Comparison of ENCODE assay signal across 20 mouse cellular contexts in the genomic region with DNA sequence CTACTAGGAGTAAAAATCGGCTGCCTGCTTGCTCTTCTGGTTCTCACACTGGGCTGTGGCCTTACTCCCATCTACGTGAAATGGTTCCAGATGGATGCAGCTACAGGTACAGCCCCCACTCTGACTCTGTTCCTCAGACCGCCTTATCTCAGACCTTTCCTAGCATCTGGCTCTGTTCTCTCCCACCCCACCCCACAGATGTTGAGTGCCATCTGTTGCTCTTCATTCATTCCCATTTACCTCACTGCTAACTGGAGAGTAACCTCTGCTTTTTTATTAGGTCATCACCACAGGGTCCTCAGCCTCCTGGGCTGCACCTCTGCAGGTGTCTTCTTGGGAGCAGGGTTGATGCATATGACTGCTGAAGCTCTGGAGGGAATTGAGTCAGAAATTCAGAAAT. TPM values are rescaled to one million over a fixed set of nuclear protein-coding genes. Genes with fewer than 3 reads are reported as not detected.
A peak's percentile ranks its signal among the peaks of the same experiment; 100 is the strongest.
DNase-seq lines count a peak whose midpoint lies in the region; ATAC-seq lines count a peak whose summit lies in the region.
"Had no signal": no experiment of that assay in that cellular context is flagged by ENCODE, and none has a peak within 500 bp of the region (broad histone marks: within the 10 kb centered on the region; RNA-seq: fewer than 3 reads in every experiment).

No protein-coding gene starts in this region.

- peaks cover 38% of the 10 kb centered on the region for H3K36me3 ChIP-seq in hindbrain, embryonic 15.5 days
- peaks cover 46% of the 10 kb centered on the region for H3K36me3 ChIP-seq in hindbrain, embryonic 10.5 days
- H3K36me3 ChIP-seq in neural tube, embryonic 15.5 days: peaks cover 65% of the 10 kb centered on the region
- H3K36me3 ChIP-seq in liver, embryonic 12.5 days: peaks cover 35% of the 10 kb centered on the region
- H3K36me3 ChIP-seq in kidney, embryonic 16.5 days (ENCODE audit: insufficient read depth, low read length): peaks cover 36% of the 10 kb centered on the region

- DNase-seq in hindbrain, embryonic 10.5 days (ENCODE audit: low spot score): no peak
- no peak for DNase-seq in neural tube, embryonic 10.5 days (ENCODE audit: extremely low spot score, low spot score)
- DNase-seq in ovary, postnatal 10 days (ENCODE audit: low spot score): no peak
- DNase-seq: adrenal gland, postnatal 36 days; B cell, adult 2 months; cerebellum, adult 8-10 months; heart, postnatal 4 days; thymus, postnatal 4 days had no signal

- H3K9ac ChIP-seq in hindbrain, embryonic 15.5 days: no peak overlapping the region
- H3K9ac ChIP-seq in neural tube, embryonic 15.5 days (replicated peaks): no peak overlapping the region
- no peak overlapping the region for H3K9ac ChIP-seq in liver, embryonic 12.5 days
- H3K9ac ChIP-seq in kidney, embryonic 16.5 days (replicated peaks; ENCODE audit: low read length): no peak overlapping the region
- H3K9ac ChIP-seq: midbrain, embryonic 12.5 days had no signal

- WGBS in hindbrain, embryonic 15.5 days: 56% methylated on average over 3 of the region's 3 CpGs
- 50% methylated on average over 3 of the region's 3 CpGs for WGBS in hindbrain, embryonic 10.5 days
- WGBS in neural tube, embryonic 15.5 days: 70% methylated on average over 3 of the region's 3 CpGs
- WGBS in liver, embryonic 12.5 days (ENCODE audit: insufficient replicate concordance): 42% methylated on average over 3 of the region's 3 CpGs
- WGBS in kidney, embryonic 16.5 days: 64% methylated on average over 3 of the region's 3 CpGs

- H3K27ac ChIP-seq in hindbrain, embryonic 15.5 days (replicated peaks): no peak overlapping the region
- H3K27ac ChIP-seq in hindbrain, embryonic 10.5 days: no peak overlapping the region
- H3K27ac ChIP-seq in neural tube, embryonic 15.5 days (replicated peaks): no peak overlapping the region
- H3K27ac ChIP-seq in liver, embryonic 12.5 days: no peak overlapping the region
- no peak overlapping the region for H3K27ac ChIP-seq in kidney, embryonic 16.5 days (ENCODE audit: low read length)
- H3K27ac ChIP-seq: heart, embryonic 13.5 days; kidney, postnatal 0 days; limb, embryonic 10.5 days; midbrain, embryonic 12.5 days had no signal

- H3K4me3 ChIP-seq in hindbrain, embryonic 15.5 days: no peak overlapping the region
- H3K4me3 ChIP-seq in hindbrain, embryonic 10.5 days: no peak overlapping the region
- H3K4me3 ChIP-seq in neural tube, embryonic 15.5 days (replicated peaks): no peak overlapping the region
- no peak overlapping the region for H3K4me3 ChIP-seq in liver, embryonic 12.5 days
- H3K4me3 ChIP-seq in kidney, embryonic 16.5 days (ENCODE audit: low read length): no peak overlapping the region
- H3K4me3 ChIP-seq: heart, embryonic 13.5 days; limb, embryonic 10.5 days; midbrain, embryonic 12.5 days had no signal

- no peaks in the 10 kb centered on the region for H3K27me3 ChIP-seq in hindbrain, embryonic 15.5 days
- no peaks in the 10 kb centered on the region for H3K27me3 ChIP-seq in hindbrain, embryonic 10.5 days (ENCODE audit: insufficient read depth, poor library complexity, severe bottlenecking)
- H3K27me3 ChIP-seq in neural tube, embryonic 15.5 days (replicated peaks): no peaks in the 10 kb centered on the region
- H3K27me3 ChIP-seq in liver, embryonic 12.5 days (replicated peaks): peaks cover 7% of the 10 kb centered on the region
- no peaks in the 10 kb centered on the region for H3K27me3 ChIP-seq in kidney, embryonic 16.5 days (ENCODE audit: insufficient read depth, low read length)
- H3K27me3 ChIP-seq: heart, embryonic 13.5 days; midbrain, embryonic 12.5 days; Patski had no signal

- H3K9me3 ChIP-seq in hindbrain, embryonic 15.5 days: no peaks in the 10 kb centered on the region
- H3K9me3 ChIP-seq in hindbrain, embryonic 10.5 days: no peaks in the 10 kb centered on the region
- no peaks in the 10 kb centered on the region for H3K9me3 ChIP-seq in neural tube, embryonic 15.5 days (replicated peaks)
- H3K9me3 ChIP-seq in liver, embryonic 12.5 days (replicated peaks): no peaks in the 10 kb centered on the region
- H3K9me3 ChIP-seq in kidney, embryonic 16.5 days (ENCODE audit: low read length): no peaks in the 10 kb centered on the region
- H3K9me3 ChIP-seq: heart, embryonic 13.5 days; limb, embryonic 10.5 days; midbrain, embryonic 12.5 days had no signal

- H3K4me1 ChIP-seq in hindbrain, embryonic 15.5 days (replicated peaks): no peaks in the 10 kb centered on the region
- 0 out of 2 replicates have a peak, but pooled peaks cover 4% of the 10 kb centered on the region for H3K4me1 ChIP-seq in hindbrain, embryonic 10.5 days (replicated peaks)
- no peaks in the 10 kb centered on the region for H3K4me1 ChIP-seq in neural tube, embryonic 15.5 days
- H3K4me1 ChIP-seq in liver, embryonic 12.5 days: peaks cover 30% of the 10 kb centered on the region
- no peaks in the 10 kb centered on the region for H3K4me1 ChIP-seq in kidney, embryonic 16.5 days (ENCODE audit: insufficient read depth, low read length)
- H3K4me1 ChIP-seq: midbrain, embryonic 12.5 days had no signal

- ATAC-seq in hindbrain, embryonic 15.5 days (ENCODE audit: low FRiP score, low read depth): 0 out of 2 replicates have a peak, but pooled peaks have one; percentile 2
- 0 out of 2 replicates have a peak, but pooled peaks have one; percentile 40 for ATAC-seq in neural tube, embryonic 15.5 days (ENCODE audit: low FRiP score)
- ATAC-seq in liver, embryonic 12.5 days: peak; percentile 70
- no peak for ATAC-seq in kidney, embryonic 16.5 days (ENCODE audit: low FRiP score, low TSS enrichment)
- ATAC-seq: forebrain, embryonic 14.5 days; intestine, postnatal 0 days; Patski had no signal

- no peak overlapping the region for H3K4me2 ChIP-seq in hindbrain, embryonic 15.5 days
- no peak overlapping the region for H3K4me2 ChIP-seq in neural tube, embryonic 15.5 days
- 0 out of 2 replicates have a peak overlapping the region, but pooled peaks have one; percentile 12 for H3K4me2 ChIP-seq in liver, embryonic 12.5 days
- H3K4me2 ChIP-seq in kidney, embryonic 16.5 days (replicated peaks; ENCODE audit: low read depth, low read length): no peak overlapping the region
- H3K4me2 ChIP-seq: heart, embryonic 13.5 days; midbrain, embryonic 12.5 days had no signal

RNA-seq across cellular contexts. Expression of gene Slc39a2, which starts 1.1 kb away (rescaled TPM):
- 2.0 and 2.1 TPM in 2 replicates for polyA plus RNA-seq in hindbrain, embryonic 15.5 days (2015; fragmentation: Nextera tagmentation; extraction: Ambion mirVana)
- polyA plus RNA-seq in hindbrain, embryonic 10.5 days (2016; fragmentation: Nextera tagmentation; extraction: Ambion mirVana): 0.46 and 0.99 TPM in 2 replicates
- polyA plus RNA-seq in neural tube, embryonic 15.5 days (2015; fragmentation: Nextera tagmentation; extraction: Ambion mirVana): 1.5 and 2.0 TPM in 2 replicates
- 0.06 and 0.11 TPM in 2 replicates for polyA plus RNA-seq in liver, embryonic 12.5 days (2016; fragmentation: Nextera tagmentation; extraction: Ambion mirVana)
- polyA plus RNA-seq in kidney, embryonic 16.5 days (2015; fragmentation: Nextera tagmentation; extraction: Ambion mirVana): 0.30 and 0.50 TPM in 2 replicates

RNA-seq across cellular contexts. Expression of gene Mettl17, which starts 9.2 kb away (rescaled TPM):
- 75.2 and 82.7 TPM in 2 replicates for polyA plus RNA-seq in hindbrain, embryonic 15.5 days (2015; fragmentation: Nextera tagmentation; extraction: Ambion mirVana)
- 42.6 and 48.1 TPM in 2 replicates for polyA plus RNA-seq in hindbrain, embryonic 10.5 days (2016; fragmentation: Nextera tagmentation; extraction: Ambion mirVana)
- polyA plus RNA-seq in neural tube, embryonic 15.5 days (2015; fragmentation: Nextera tagmentation; extraction: Ambion mirVana): 83.5 and 90.9 TPM in 2 replicates
- polyA plus RNA-seq in liver, embryonic 12.5 days (2016; fragmentation: Nextera tagmentation; extraction: Ambion mirVana): 19.6 and 20.4 TPM in 2 replicates
- 49.1 and 57.3 TPM in 2 replicates for polyA plus RNA-seq in kidney, embryonic 16.5 days (2015; fragmentation: Nextera tagmentation; extraction: Ambion mirVana)

RNA-seq across cellular contexts. Expression of gene Ndrg2, which starts 20.1 kb away (rescaled TPM):
- 235 and 267 TPM in 2 replicates for polyA plus RNA-seq in hindbrain, embryonic 15.5 days (2015; fragmentation: Nextera tagmentation; extraction: Ambion mirVana)
- 10.0 and 16.1 TPM in 2 replicates for polyA plus RNA-seq in hindbrain, embryonic 10.5 days (2016; fragmentation: Nextera tagmentation; extraction: Ambion mirVana)
- 268 and 281 TPM in 2 replicates for polyA plus RNA-seq in neural tube, embryonic 15.5 days (2015; fragmentation: Nextera tagmentation; extraction: Ambion mirVana)
- 17.0 and 17.3 TPM in 2 replicates for polyA plus RNA-seq in liver, embryonic 12.5 days (2016; fragmentation: Nextera tagmentation; extraction: Ambion mirVana)
- polyA plus RNA-seq in kidney, embryonic 16.5 days (2015; fragmentation: Nextera tagmentation; extraction: Ambion mirVana): 52.0 and 59.5 TPM in 2 replicates

RNA-seq across cellular contexts. Expression of gene Tppp2, which starts 24.4 kb away (rescaled TPM):
- not detected in 2 replicates for polyA plus RNA-seq in hindbrain, embryonic 15.5 days (2015; fragmentation: Nextera tagmentation; extraction: Ambion mirVana)
- polyA plus RNA-seq in hindbrain, embryonic 10.5 days (2016; fragmentation: Nextera tagmentation; extraction: Ambion mirVana): not detected in 2 replicates
- not detected in 2 replicates for polyA plus RNA-seq in neural tube, embryonic 15.5 days (2015; fragmentation: Nextera tagmentation; extraction: Ambion mirVana)
- polyA plus RNA-seq in liver, embryonic 12.5 days (2016; fragmentation: Nextera tagmentation; extraction: Ambion mirVana): not detected in 2 replicates
- polyA plus RNA-seq in kidney, embryonic 16.5 days (2015; fragmentation: Nextera tagmentation; extraction: Ambion mirVana): not detected in 2 replicates
- polyA plus RNA-seq: forebrain, embryonic 14.5 days; heart, embryonic 13.5 days; intestine, postnatal 0 days; kidney, postnatal 0 days; limb, embryonic 10.5 days; midbrain, embryonic 12.5 days; neural tube, embryonic 14.5 days; Patski had no signal

RNA-seq across cellular contexts. Expression of gene Rnase13, which starts 28.8 kb away (rescaled TPM):
- polyA plus RNA-seq in hindbrain, embryonic 15.5 days (2015; fragmentation: Nextera tagmentation; extraction: Ambion mirVana): not detected in 2 replicates
- not detected in 2 replicates for polyA plus RNA-seq in hindbrain, embryonic 10.5 days (2016; fragmentation: Nextera tagmentation; extraction: Ambion mirVana)
- polyA plus RNA-seq in neural tube, embryonic 15.5 days (2015; fragmentation: Nextera tagmentation; extraction: Ambion mirVana): not detected in 2 replicates
- polyA plus RNA-seq in liver, embryonic 12.5 days (2016; fragmentation: Nextera tagmentation; extraction: Ambion mirVana): not detected in 2 replicates
- polyA plus RNA-seq in kidney, embryonic 16.5 days (2015; fragmentation: Nextera tagmentation; extraction: Ambion mirVana): not detected in 2 replicates
- polyA plus RNA-seq: forebrain, embryonic 14.5 days; heart, embryonic 13.5 days; intestine, postnatal 0 days; kidney, postnatal 0 days; limb, embryonic 10.5 days; midbrain, embryonic 12.5 days; neural tube, embryonic 14.5 days; Patski had no signal
